Mouse (Mus musculus) kidney, adult 2 months (tissue): Measurements from ENCODE around the gene Sox5.

ENCODE experiments used
- CTCF ChIP-seq: fragments of 200-500 bp; conservative IDR thresholded peaks from 2 replicates; pipeline ENCODE4 v1.5.1; 2011; ENCODE audit warnings: low read depth, mild to moderate bottlenecking, control low read depth, low read length, moderate library complexity, mixed read lengths; ENCODE audit not compliant: insufficient read depth, insufficient read length
- POLR2A ChIP-seq: fragments of 200-500 bp; IDR thresholded peaks from one replicate; pipeline ENCODE4 v1.6.1; 2011; ENCODE audit warnings: low read depth, low read length, control low read depth

DNA sequence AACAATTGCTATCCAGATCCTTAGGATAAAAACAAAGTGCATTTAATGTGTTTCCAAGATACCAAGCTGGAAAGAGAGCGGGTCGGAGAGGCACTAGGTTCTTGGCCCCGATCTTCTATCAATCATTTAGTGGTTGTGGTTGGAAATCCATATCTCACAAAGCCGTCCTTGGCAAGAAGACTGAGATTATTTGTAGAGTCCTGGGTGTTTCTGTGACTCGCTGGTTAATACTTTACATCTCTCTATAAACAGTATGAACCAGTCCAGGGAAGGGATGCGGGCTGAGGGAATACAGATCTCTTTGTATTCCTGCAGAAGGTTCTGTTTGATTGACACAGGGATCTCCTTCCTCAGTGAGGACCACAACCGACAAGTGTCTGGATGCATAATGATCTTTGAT, 714.3 kb downstream of the Sox5 start:
- TF ChIP-seq CTCF: no peak
- TF ChIP-seq POLR2A: no peak
